Mouse (Mus musculus): ENCODE data around the gene Sycp2l. TPM values are rescaled to one million over a fixed set of nuclear protein-coding genes. Genes with fewer than 3 reads are reported as not detected.

The Sycp2l gene
- polyA plus RNA-seq (2012; rRNA removed): 0.06 and 0.09 TPM in 2 replicates

GRCm38 (mm10) chr13:41113940-41114339, at the start of gene Sycp2l:
TSS of gene Sycp2l (plus strand) at chr13:41114307.

GRCm38 (mm10) chr13:41079421-41079780, 34.7 kb upstream of the Sycp2l start, which contains the start of gene Mak:
TSS of gene Mak (minus strand) at chr13:41079706.

GRCm38 (mm10) chr13:41110935-41111334, 3.2 kb upstream of the Sycp2l start, which contains the start of gene Gcm2:
TSS of gene Gcm2 (minus strand) at chr13:41111035.

GRCm38 (mm10) chr13:41220304-41220834, 106.3 kb downstream of the Sycp2l start, which contains the start of gene Elovl2:
TSS of gene Elovl2 (minus strand) at chr13:41220405.

Other genes starting within 250 kb of the Sycp2l start
- 50.0 and 51.3 TPM in 2 replicates for gene Pak1ip1, start 113.3 kb upstream of the Sycp2l start, polyA plus RNA-seq (2012; rRNA removed)
- gene Tmem14c, start 98.0 kb upstream of the Sycp2l start, polyA plus RNA-seq (2012; rRNA removed): 84.1 and 96.4 TPM in 2 replicates
- 1.7 and 2.2 TPM in 2 replicates for gene Mak, start 34.6 kb upstream of the Sycp2l start, polyA plus RNA-seq (2012; rRNA removed)
- gene Gcm2, start 3.3 kb upstream of the Sycp2l start, polyA plus RNA-seq (2012; rRNA removed): 0.31 and 0.33 TPM in 2 replicates
- 0.87 and 1.2 TPM in 2 replicates for gene Elovl2, start 106.1 kb downstream of the Sycp2l start, polyA plus RNA-seq (2012; rRNA removed)
- 8.7 and 11.7 TPM in 2 replicates for gene Smim13, start 135.5 kb downstream of the Sycp2l start, polyA plus RNA-seq (2012; rRNA removed)
- gene Gm17364, start 159.7 kb downstream of the Sycp2l start, polyA plus RNA-seq (2012; rRNA removed): not detected in 2 replicates

Measured in ovary, adult 2 months (tissue).